Mouse (Mus musculus): ENCODE measurements around the gene Stx7.
A peak's percentile ranks its signal among the peaks of the same experiment; 100 is the strongest.
"Not testable (repeated sequence)": the region's sequence is repeated elsewhere in the genome, so short reads cannot be mapped to it uniquely, and the experiment has no call there.

Stx7 gene

DNA sequence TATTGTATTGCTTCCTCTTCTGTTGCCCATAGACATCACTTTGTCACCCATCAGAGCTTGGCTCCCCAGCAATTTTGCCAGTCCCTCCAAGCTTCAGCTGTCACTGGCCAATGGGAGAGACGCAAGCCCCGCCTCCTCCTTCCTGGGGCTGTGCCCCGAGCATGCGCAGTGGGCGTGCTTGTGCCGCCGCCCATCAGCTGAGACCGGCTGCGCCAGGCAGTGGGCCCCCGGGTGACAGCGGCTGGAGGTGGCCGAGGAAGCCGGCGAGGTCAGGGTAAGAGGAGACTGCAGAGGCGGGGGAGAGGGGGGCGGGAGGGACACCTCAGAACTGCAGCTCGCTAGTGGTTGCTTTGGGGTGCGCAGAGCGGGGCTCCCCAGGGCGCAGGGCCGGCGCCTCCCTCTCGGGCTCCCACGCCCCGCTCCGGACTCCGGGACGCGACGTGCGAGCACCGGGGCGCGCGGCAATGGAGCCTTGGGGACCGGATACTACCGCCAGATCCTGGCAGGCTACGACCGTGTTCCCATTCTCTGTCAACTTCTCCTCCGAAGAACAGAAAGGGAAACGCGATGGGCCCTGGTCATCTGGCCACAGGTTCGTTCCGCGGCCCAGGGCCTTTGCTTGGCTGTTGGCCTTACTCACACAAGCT is at the start of gene Stx7:
Gene Stx7 (plus strand): TSS at position 168 of the 647 bp plus-strand sequence.
- DNase-seq: peak; percentile 96

- not testable (repeated sequence) for DNase-seq
These were observed 47.3 kb upstream of the Stx7 start, which contains the start of gene Taar8c for GRCm38 (mm10) chr10:24101812-24102211. Gene Taar8c (minus strand): TSS chr10:24101912.

DNA sequence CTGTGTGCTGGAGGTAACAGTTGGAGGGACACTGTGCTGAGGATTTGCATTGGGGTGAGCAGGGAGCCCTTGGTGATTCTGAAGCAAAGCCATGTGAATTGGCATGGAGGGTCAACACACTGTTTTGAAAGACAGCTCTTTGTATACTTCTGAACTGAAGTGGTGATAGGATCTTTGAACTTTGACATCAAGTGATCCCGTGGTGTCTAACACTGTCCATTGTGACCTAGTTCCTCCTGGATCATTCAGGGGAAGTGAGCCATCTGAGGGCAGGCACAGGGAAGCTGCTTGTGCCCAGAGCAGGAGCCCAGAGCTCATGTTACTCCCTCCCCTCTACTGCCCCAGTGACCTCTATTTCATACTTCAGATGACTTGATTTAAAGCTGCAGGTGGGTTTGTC is 45.8 kb upstream of the Stx7 start:
- DNase-seq: not testable (repeated sequence)

DNA sequence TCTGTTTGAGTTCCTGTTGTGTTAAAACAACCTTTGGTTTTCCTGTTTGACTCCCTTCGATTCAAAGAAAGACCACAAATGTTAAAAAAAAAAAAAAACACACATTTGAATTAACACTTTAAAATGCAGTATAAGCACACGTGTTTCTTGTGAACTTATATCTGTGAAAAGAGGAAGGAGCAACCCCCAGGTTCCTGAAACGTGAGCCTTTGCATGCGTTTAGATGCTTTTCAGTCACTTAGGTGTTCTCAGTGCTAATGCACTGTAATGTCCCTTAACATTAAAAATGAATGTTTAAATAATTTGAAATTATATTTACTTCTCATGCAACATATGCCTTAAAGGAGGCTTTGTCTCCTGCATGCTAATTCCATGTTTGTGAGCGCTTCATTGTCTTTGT is 41.4 kb upstream of the Stx7 start:
- DNase-seq: no peak

DNA sequence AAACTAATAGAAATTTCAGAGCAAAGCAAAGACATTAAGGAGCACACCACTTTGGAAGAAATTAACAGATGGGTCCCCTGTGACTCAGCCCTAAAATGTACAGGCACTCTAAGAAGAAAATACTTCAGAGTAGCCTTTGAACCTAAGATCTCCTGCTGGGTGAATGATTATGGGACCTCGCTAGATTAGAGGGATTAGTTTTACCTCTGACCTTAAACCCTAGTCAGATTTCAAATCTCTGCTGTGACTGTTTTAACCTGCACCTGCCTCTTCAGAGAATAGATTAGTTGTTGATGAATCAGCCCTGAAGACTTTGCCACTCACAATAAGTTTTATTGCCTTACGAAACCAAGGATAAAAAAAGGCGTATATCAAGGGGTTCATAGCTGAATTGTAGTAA is 40.9 kb upstream of the Stx7 start:
- no peak for DNase-seq

DNA sequence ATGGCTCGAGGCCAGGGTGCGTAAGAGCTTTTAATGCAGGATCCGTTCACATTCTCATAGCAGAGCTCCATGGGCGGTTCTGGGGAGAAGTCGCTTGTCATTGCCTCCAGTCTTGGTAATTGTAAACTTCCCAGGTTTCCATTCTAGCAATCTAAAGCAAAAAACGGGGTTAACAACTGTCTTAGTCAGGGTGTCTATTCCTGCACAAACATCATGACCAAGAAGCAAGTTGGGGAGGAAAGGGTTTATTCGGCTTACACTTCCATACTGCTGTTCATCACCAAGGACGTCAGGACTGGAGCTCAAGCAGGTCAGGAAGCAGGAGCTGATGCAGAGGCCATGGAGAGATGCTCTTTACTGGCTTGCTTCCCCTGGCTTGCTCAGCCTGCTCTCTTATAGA is 39.7 kb upstream of the Stx7 start, which contains the start of gene Taar9:
Gene Taar9 (minus strand): TSS at position 101 of the 400 bp plus-strand sequence.
- DNase-seq: not testable (repeated sequence)

- peak; percentile 71 for DNase-seq
These were observed 37.9 kb upstream of the Stx7 start for GRCm38 (mm10) chr10:24111116-24111778.

DNA sequence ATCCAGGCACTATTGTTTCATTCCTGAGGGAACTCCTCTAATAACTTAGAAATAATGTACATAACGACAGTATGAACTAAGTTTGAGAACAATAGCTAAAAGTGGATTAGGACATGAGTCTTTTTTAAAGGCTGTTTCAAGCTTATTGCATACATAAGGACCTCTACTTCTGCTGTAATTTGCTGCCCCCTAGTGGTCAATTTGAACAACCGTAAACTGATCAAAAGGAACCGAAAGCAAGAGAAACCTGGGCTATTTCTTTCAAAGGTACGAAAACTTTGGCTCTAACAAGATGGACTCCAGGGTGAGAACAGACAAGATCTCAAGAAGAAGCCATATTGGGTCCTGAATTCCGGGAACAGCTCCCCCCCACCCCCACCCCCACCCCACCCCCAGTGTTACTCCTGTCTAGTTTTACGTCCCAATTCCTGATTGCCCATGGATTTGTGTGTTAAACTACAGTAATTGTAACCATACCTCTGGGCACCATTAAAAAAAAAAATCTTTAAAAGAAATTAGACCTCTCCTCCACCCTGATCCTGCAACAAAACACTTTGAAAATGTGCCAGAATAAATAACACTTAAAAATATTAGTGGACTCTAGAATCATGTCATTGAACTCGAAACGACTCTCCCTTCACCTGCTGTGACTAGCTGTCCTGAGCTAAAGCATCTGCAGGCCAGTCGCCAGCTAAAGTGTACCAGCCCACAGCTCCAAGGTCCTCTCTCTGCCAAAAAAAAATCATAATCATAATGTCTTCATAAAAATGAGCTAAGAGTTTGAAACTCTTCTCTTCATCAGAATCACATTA is 17.4 kb upstream of the Stx7 start:
- peak; percentile 79 for DNase-seq

DNA sequence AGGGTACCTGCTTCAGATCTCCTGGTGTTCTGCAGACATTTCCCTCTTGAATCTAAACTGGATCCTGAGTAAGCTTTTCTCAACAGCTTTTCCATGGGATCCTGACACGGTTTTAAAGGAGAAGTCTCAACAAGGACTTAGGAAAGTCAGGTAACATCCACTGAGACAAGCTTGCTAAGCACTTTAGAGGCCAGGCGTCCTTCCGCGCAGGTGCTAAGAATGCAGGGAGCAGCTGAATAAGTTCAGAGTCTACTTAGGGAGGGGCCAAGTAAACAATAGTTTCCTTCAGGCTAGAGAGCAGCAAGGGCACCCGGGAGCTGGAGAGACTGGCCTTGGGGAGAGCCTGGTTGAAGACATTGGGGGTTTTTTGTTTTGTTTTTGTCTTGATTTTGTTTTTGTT is 16.8 kb upstream of the Stx7 start:
- peak; percentile 44 for DNase-seq

- DNase-seq: no peak
These were observed 16.0 kb upstream of the Stx7 start for GRCm38 (mm10) chr10:24133132-24133531.

DNA sequence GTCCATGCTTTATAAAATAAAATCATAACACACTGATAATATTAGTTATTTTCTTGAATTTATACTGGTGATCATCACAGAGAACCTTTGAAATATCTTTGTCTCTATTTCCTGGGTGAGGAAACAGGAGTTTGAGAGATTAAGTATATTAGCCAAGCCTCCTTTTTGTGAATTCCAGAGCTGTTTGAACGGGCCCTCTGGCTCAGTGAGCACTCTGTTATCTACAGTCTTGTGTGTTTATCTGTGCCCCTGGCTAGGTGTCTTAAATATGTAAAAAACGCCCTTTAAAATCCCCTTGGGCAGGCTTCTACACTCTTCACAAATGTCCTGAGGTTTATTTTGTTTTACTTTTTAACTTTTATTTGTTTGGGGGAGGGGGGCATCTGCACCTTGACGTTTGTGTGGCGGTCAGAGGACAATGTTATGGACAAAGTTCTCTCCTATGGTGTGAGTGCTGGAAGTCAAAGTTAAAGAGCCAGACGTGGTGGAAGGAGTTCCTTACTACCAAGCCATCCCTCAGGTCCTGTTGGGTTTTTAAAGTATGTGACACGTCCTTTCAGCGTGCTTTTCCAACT is 14.9 kb upstream of the Stx7 start:
- no peak for DNase-seq

DNA sequence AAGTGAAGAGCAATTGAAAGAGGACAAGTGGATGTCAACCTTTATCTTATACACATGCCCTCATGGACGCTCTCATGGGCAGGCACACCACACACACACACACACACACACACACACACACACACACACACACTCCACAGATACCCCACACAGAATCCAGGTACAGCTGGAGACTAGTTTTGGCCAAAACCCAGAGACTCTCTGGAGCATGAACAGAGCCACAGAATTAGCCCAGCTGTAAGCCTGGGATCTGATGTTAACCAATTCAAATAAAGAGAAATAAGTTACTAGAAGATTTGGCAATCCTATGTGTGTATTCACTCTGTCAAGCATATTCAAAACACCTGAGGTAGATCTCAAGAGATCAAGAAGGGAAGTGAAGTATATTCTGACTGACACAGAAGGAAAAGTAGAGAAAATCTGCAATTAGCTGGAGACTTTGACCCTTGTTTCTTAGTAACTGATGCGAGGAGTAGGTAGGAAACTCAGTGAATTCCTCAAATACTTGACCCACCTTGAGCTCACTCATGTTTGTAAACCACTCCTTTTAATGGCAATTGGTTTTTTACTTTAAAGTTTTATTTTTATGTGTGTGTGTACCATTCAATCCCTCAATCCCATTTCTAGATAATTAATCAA is 10.4 kb upstream of the Stx7 start:
- no peak for DNase-seq

DNA sequence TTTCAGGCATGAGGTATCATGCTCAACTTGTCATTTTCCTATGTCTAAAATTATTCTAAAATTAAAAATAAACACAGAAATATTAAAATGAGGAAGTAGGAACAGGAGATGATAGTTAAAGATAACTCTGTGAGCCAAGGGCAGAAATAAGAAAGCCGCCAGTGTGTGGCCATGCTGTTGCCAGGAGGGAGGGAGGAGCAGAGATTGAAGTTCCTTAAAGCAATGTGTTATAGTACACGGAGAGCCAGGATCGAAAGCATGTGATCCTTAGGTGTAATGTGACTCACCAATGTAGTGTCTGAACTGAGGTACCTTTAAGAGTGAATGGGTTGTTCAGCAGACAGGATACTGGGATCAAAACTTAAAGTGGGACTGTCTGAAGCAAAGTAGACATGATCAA is 6.4 kb upstream of the Stx7 start:
- no peak for DNase-seq

GRCm38 (mm10) chr10:24150086-24150485 is 984 bp downstream of the Stx7 start:
- no peak for DNase-seq

DNA sequence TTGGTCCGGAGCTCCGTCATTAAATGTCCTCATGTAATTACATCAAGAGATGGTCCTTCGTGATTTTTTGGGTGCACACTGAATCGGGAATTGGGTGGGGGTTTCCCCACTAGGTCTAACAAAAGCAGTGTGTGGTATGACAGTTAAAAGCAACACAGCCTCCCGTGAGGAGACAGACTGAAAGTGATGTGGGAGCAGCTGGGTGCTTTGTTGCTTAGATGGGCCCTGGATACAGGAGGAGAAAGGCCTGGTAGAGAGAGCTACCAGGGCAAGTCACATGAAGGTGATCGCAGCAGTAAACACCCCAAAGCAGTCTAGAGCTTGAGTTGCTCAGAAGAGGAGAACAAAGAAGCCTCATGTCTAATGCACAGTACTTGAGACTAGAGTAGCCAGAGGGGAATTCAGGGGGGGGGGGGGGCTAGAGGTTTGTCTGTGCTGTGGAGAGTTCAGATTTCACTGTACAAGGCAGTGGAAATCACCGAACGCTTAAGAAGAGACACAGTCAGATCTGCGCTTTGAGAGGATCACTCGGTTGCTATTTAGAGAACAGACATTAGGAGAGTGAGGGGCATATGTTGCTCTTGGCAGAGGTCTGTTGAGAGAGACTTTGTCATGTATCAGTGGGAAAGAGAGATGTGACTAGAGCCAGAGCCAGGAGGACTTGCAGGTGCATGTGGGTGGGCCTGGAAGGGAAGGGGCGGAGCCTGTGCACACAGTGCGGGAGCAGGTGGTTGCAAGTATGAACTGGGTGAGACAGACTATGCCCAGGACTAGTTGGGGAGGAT is 9.6 kb downstream of the Stx7 start:
- DNase-seq: no peak

- no peak for DNase-seq
These were observed 10.5 kb downstream of the Stx7 start for GRCm38 (mm10) chr10:24159575-24159974.

DNA sequence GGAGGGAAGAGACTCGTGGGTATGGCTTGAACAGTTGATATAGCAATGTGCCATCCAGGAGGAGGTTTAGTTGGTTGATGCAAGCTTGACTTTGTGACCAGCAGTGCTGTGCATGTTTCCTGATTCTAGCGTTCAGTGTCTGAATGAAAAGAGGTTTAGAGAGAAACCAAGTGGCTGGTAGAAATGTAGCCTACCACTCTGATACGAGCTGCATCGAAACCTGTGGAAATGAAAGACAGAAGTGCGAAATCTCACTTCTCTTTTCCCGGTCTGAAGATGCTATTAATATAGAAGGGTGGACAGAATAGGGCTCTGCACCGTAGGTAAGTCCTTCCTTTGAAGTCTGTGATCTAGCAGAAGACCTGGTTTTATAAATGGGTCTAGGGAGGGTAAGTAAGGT is 11.2 kb downstream of the Stx7 start:
- no peak for DNase-seq

DNA sequence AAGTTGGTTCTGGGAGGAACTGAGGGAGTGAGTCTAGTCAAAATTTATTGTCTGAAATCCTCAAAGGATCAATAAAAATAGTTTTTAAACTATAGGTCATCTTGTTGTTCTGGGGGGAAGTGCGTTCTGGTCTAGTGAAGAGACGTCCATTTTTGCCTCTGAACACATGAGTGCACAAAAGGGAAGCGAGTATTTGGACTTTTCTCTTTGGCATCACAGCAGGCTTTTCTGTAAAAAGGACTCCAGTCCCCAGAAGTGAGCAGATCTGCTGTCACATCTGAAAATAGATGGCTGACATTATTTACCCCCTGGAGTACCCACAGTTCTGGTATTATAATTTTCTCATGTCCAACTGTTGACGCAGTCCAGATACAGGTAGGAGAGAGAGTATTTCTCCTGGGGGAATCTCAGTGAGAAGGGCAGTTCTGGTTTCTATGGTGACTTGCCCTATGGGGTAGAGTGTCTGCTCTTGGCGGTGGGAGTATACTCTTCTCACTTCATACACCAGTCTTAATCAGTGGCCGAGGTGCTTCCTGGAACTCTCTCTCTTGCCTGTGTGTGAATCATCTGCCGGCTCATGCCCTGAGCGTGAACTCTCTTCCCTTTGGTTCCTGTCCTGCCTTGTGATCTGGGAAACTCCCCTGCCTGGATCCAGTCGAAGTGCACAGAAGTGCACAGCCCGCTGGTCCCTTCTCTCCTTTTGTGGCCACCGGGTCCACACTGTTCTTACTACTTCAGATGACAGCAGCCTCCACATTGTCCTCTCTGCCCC is 15.2 kb downstream of the Stx7 start:
- DNase-seq: peak; percentile 29

DNA sequence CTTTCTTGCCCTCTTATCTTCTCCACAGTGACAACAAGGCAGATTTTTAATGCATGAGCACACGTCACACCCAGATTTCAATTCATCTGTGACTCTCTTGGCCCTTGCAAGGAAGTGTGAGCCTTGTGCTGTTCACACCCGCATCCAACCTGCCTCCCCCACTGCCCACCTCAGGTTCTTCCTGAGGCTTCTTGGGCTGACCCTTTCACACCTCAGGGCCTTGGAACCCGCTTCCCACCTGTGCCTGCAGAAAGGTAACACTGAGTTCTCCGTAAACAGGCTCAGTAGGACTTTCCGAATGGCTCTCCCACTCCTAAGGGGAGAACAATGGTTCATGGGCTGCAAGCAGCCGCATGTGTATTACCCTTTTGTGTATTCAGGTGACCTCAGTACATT is 15.8 kb downstream of the Stx7 start:
- DNase-seq: no peak

DNA sequence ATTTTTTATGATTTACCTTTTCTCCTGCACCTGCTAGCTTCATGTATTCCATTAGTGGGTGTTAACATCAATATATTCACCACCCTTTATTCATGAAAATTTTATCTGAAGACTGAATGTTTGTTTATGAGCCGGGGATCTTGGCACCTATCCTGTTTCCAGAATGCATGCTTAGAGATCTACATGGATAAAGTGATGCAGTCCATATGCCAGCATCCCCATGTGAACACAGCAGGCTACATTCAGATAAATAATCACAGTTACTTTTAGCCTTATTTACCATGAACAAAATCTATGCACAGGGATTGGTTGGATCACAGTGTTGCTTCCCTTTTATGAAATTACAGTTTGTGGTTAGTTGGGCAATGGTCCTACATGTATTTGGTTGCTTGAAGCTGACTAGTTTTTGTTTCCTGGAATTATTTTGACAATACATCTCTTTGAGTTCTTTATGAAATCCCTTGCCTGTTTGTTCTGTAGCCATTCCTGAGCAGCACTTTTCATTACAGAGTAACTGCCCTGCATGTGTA is 16.5 kb downstream of the Stx7 start:
- DNase-seq: no peak

DNA sequence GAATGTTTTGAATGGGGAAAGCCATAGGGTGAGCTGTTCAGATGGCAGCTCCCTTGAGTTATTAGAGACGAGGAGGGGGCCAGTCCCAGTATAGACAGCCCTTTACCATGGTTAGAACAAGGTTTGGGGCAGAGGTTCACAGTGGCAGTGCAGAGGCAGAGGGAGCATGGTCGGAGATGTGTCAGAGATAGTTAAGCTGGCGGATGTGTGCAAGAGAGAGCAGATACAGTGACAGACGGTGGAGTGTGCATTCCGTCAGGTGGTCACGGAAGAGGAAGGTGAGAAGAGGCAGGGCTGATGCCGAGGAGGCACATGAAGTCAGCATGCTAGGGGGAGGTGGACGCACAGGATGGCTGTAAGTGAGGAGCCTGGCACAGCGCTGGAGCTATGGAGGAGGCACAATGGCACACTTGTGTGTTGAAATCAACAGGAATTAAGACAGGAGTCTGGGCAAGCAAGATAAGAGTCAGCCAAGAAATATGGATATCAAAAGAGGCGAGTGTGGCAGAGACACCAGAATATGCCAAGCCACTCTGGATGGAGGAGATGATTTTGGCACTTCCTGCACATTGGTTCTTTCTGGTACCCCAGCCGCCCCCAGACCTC is 19.0 kb downstream of the Stx7 start:
- no peak for DNase-seq
